Mouse (Mus musculus) hindbrain, postnatal 0 days (tissue): ENCODE data around the gene Tbc1d5. TPM values are rescaled to one million over a fixed set of nuclear protein-coding genes. Genes with fewer than 3 reads are reported as not detected.
A peak's percentile ranks its signal among the peaks of the same experiment; 100 is the strongest.

ENCODE experiments used
- ATAC-seq: fragments of 200-750 bp; cut with Nextera tagmentation; 2 replicates; pipeline ENCODE4 v1.8.0; 2017; ENCODE audit warnings: mild to moderate bottlenecking, moderate TSS enrichment, moderate library complexity
- DNase-seq: peaks from one replicate; pipeline ENCODE4 v3.0.0-alpha.2; 2015; ENCODE audit warnings: low spot score
- H3K27ac ChIP-seq: fragments of 300-500 bp; sonication (generic); 2 replicates; pipeline ENCODE4 v1.5.1; 2014; ENCODE audit warnings: mild to moderate bottlenecking
- H3K27me3 ChIP-seq: fragments of 300-500 bp; sonication (generic); 2 replicates; pipeline ENCODE4 v1.6.1; 2014; ENCODE audit warnings: low read length, mixed read lengths; ENCODE audit not compliant: insufficient read depth
- H3K36me3 ChIP-seq: fragments of 300-500 bp; sonication (generic); 2 replicates; pipeline ENCODE4 v1.6.1; 2014; ENCODE audit warnings: low read length, mixed read lengths; ENCODE audit not compliant: insufficient read depth
- H3K4me1 ChIP-seq: fragments of 300-500 bp; sonication (generic); 2 replicates; pipeline ENCODE4 v1.6.1; 2014; ENCODE audit warnings: antibody characterized with exemption, low read length, mixed read lengths; ENCODE audit not compliant: insufficient read depth
- H3K4me2 ChIP-seq: fragments of 300-500 bp; sonication (generic); 2 replicates; pipeline ENCODE4 v1.6.1; 2014; ENCODE audit warnings: low read depth, mild to moderate bottlenecking, low read length, moderate library complexity, mixed read lengths
- H3K4me3 ChIP-seq: fragments of 300-500 bp; sonication (generic); 2 replicates; pipeline ENCODE4 v1.5.1; 2014; ENCODE audit warnings: low read length
- H3K9ac ChIP-seq: fragments of 300-500 bp; sonication (generic); replicated peaks from 2 replicates; pipeline ENCODE4 v1.6.1; 2014; ENCODE audit warnings: mild to moderate bottlenecking, low read length, moderate library complexity, mixed read lengths
- H3K9me3 ChIP-seq: fragments of 300-500 bp; sonication (generic); 2 replicates; pipeline ENCODE4 v1.6.1; 2016; ENCODE audit warnings: low read length, mixed read lengths
- CTCF ChIP-seq: IDR thresholded peaks from 2 replicates; pipeline ENCODE4 v1.5.1; 2016; ENCODE audit warnings: antibody characterized with exemption, control low read depth, low read depth
- WGBS: fragments of 180-500 bp; shearing (Covaris S2); extraction: QIAGEN DNeasy Blood & Tissue Kit; methylation state at CpG from one replicate; pipeline ENCODE4 v1.1.7; 2014; 5-methylcytosine and 5-hydroxymethylcytosine counted together
- polyA plus RNA-seq: library from polyadenylated mRNA; unstranded; fragments of >200 nt; fragmentation: Nextera tagmentation; extraction: Ambion mirVana; gene quantifications from 2 replicates; pipeline ENCODE4 v1.2.1, GENCODE M21; 2015
- total RNA-seq: library from RNA; depleted of rRNA; stranded (reverse); fragments of >200 nt; gene quantifications from 2 replicates; pipeline ENCODE4 v1.2.3, GENCODE M21; 2014

Tbc1d5 gene
- total and polyA plus RNA-seq, 2 experiments from 2014 or later = 6.3 to 16.4 TPM

DNA sequence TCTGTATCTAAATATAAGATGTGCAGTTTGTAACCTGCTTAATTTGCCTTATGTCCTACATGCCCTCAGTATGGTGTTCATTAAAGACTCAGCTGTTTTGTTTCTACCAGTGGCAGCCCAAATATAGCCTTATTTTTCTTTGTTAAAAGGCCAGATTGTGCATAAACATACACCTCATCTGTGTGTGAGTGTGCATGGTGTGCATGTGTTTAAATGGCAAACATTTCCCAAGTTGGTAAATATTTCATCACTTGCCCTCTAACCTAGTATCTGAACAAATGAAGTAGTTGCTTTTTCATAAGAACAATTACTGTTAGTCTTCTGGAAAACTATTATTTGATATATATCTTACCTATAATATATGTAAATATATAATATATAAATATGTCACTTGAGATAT lies 165.2 kb downstream of the Tbc1d5 start:
- ATAC-seq (no peak), DNase-seq (no peak)
- H3K4me2 ChIP-seq = no peak overlapping the region
- H3K27ac ChIP-seq = no peak overlapping the region
- H3K9ac ChIP-seq = no peak overlapping the region
- no peaks in the 10 kb centered on the region for H3K27me3 ChIP-seq
- no peaks in the 10 kb centered on the region for H3K9me3 ChIP-seq
- TF ChIP-seq CTCF = no peak
- H3K4me3 ChIP-seq = no peak overlapping the region
- H3K36me3 ChIP-seq = no peaks in the 10 kb centered on the region
- no peaks in the 10 kb centered on the region for H3K4me1 ChIP-seq

DNA sequence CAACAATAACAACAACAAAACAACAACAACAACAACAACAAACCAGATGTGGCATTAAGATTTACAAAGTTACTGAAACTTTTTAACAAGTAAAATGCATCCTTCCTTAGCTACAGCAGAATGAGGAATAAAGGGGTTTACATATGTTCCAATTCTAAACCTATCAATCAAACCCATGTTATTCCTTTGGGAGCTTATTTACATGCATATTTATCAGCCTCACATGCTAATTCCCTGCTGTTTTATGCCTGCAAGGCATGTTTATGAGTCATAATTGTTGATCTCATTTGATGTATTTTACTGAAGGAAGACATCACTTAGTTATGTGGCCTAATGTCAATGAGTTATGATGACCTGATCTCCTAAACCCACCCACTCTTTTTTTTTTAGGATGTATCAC lies 176.0 kb downstream of the Tbc1d5 start:
- DNase-seq (no peak), ATAC-seq (no peak)
- H3K36me3 ChIP-seq = no peaks in the 10 kb centered on the region
- H3K27ac ChIP-seq = no peak overlapping the region
- H3K4me1 ChIP-seq = no peaks in the 10 kb centered on the region
- no peaks in the 10 kb centered on the region for H3K27me3 ChIP-seq
- H3K9me3 ChIP-seq = 0 out of 2 replicates have a peak, but pooled peaks cover 3% of the 10 kb centered on the region
- no peak overlapping the region for H3K4me2 ChIP-seq
- no peak for TF ChIP-seq CTCF
- H3K9ac ChIP-seq = no peak overlapping the region
- H3K4me3 ChIP-seq = no peak overlapping the region

GRCm38 (mm10) chr17:50998216-50998615 lies 180.9 kb downstream of the Tbc1d5 start:
- no peak overlapping the region for H3K9ac ChIP-seq
- no peak for TF ChIP-seq CTCF
- H3K27me3 ChIP-seq = no peaks in the 10 kb centered on the region
- H3K9me3 ChIP-seq = no peaks in the 10 kb centered on the region
- no peak overlapping the region for H3K27ac ChIP-seq
- DNase-seq (no peak), ATAC-seq (no peak)
- WGBS = 89% methylated on average over 1 of the region's 1 CpGs
- H3K4me2 ChIP-seq = no peak overlapping the region
- H3K36me3 ChIP-seq = no peaks in the 10 kb centered on the region
- H3K4me1 ChIP-seq = no peaks in the 10 kb centered on the region
- H3K4me3 ChIP-seq = no peak overlapping the region

- Histone ChIP-seq H3K27ac (no peak overlapping the region), H3K4me2 (no peak overlapping the region), H3K27me3 (no peaks in the 10 kb centered on the region), H3K9me3 (no peaks in the 10 kb centered on the region), H3K9ac (no peak overlapping the region), H3K4me1 (no peaks in the 10 kb centered on the region), H3K36me3 (no peaks in the 10 kb centered on the region), H3K4me3 (no peak overlapping the region)
- WGBS = 91% methylated on average over 3 of the region's 3 CpGs
- DNase-seq (no peak), ATAC-seq (no peak)
- no peak for TF ChIP-seq CTCF
Observed at GRCm38 (mm10) chr17:50993294-50993993, 185.7 kb downstream of the Tbc1d5 start.

- no peak for TF ChIP-seq CTCF
- WGBS = 95% methylated on average over 2 of the region's 2 CpGs
Observed at GRCm38 (mm10) chr17:50990770-50991405, 188.3 kb downstream of the Tbc1d5 start.

DNA sequence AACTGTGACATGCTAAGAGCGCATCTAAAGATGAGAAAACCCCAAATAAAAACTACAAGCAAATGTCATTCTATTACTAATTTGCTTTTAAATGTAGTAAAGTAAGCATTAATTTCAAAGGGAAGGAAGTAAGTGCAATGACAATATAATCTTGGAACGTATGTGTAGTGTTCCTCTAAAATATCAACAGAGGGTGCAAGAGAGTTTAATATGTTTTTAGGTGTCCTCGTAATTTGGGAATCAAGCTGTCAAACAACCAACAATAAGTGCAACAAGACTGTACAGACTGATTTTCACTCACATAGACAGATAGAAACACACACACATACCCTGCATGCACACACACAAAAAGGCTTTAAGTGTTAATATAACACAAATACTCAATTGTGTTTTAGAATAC lies 191.2 kb downstream of the Tbc1d5 start:
- H3K36me3 ChIP-seq = no peaks in the 10 kb centered on the region
- DNase-seq (peak; percentile 52), ATAC-seq (no peak)
- H3K9me3 ChIP-seq = no peaks in the 10 kb centered on the region
- H3K27ac ChIP-seq = no peak overlapping the region
- no peaks in the 10 kb centered on the region for H3K4me1 ChIP-seq
- TF ChIP-seq CTCF = peak; percentile 64
- H3K9ac ChIP-seq = no peak overlapping the region
- 57% methylated on average over 3 of the region's 3 CpGs for WGBS
- no peaks in the 10 kb centered on the region for H3K27me3 ChIP-seq
- no peak overlapping the region for H3K4me3 ChIP-seq
- H3K4me2 ChIP-seq = no peak overlapping the region

More at GRCm38 (mm10) chr17:50990770-50991405, 188.3 kb downstream of the Tbc1d5 start:
- Histone ChIP-seq H3K4me1 (no peaks in the 10 kb centered on the region), H3K9me3 (no peaks in the 10 kb centered on the region), H3K4me2 (no peak overlapping the region), H3K4me3 (no peak overlapping the region), H3K9ac (no peak overlapping the region), H3K27me3 (no peaks in the 10 kb centered on the region), H3K27ac (no peak overlapping the region), H3K36me3 (no peaks in the 10 kb centered on the region)
- ATAC-seq (no peak), DNase-seq (no peak)

GRCm38 (mm10) chr17:50981933-50982332 lies 197.2 kb downstream of the Tbc1d5 start:
- H3K4me1 ChIP-seq = no peaks in the 10 kb centered on the region
- no peak overlapping the region for H3K4me2 ChIP-seq
- no peaks in the 10 kb centered on the region for H3K9me3 ChIP-seq
- no peak for DNase-seq
- no peak overlapping the region for H3K9ac ChIP-seq
- no peak for TF ChIP-seq CTCF
- ATAC-seq = no peak
- H3K36me3 ChIP-seq = no peaks in the 10 kb centered on the region
- no peaks in the 10 kb centered on the region for H3K27me3 ChIP-seq
- 80% methylated on average over 5 of the region's 5 CpGs for WGBS
- H3K4me3 ChIP-seq = no peak overlapping the region
- H3K27ac ChIP-seq = no peak overlapping the region
